Mouse (Mus musculus): ENCODE measurements around the gene Mvp. TPM values are rescaled to one million over a fixed set of nuclear protein-coding genes. Genes with fewer than 3 reads are reported as not detected.
A peak's percentile ranks its signal among the peaks of the same experiment; 100 is the strongest.

Gene Mvp
- polyA plus RNA-seq, 1 experiment from 2014 or later: 29.1 TPM

DNA sequence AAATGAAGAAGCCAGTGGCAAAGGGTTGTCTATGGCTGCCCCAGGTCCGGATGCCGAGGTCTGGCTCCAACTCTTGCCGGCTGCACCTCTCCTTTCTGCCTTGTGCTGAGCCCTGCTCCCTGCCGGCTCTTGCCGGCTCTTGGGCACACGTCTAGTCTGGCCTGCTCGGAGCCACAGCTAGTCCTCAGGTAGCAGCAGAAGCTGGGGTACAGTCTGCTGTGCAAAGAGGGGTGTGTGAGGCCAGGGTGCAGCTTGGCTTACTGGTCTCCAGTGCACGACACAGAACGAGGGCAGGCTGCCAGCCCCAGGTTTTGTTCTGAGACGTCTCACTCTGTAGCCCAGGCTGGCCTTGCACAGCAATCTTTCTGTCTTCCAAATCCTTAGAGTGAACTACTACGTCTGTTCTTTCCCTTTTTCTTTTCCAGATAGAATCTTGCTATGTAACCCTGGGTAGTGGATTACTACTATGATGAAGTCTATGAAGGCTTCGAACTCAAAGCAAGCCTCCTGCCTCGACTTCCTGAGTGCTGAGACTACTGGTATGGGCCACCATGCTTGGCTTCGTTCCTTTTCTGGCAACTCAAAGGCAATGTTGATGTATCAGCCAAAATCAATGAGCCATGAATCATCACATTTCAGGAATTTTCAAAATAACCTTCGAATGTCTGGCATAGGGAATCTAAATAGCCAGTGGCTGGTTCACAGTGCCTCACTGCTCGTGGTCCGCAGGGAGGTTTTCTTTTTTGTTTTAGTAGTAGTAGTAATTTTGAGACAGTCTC lies 4.9 kb downstream of the Mvp start:
- Histone ChIP-seq H3K9me3 (no peaks in the 10 kb centered on the region), H3K4me3 (replicated peaks) (no peak overlapping the region), H3K4me2 (peak overlapping the region; percentile 9; the same call in 1 of the 2 replicates), H3K9ac (no peak overlapping the region), H3K4me1 (peaks cover 20% of the 10 kb centered on the region), H3K27ac (peak overlapping the region; percentile 95), H3K27me3 (replicated peaks) (no peaks in the 10 kb centered on the region), H3K36me3 (peaks cover 8% of the 10 kb centered on the region)
- 80% methylated on average over 17 of the region's 17 CpGs for WGBS
- no peak for ATAC-seq (ENCODE audit: insufficient read depth, low FRiP score, low read depth)

DNA sequence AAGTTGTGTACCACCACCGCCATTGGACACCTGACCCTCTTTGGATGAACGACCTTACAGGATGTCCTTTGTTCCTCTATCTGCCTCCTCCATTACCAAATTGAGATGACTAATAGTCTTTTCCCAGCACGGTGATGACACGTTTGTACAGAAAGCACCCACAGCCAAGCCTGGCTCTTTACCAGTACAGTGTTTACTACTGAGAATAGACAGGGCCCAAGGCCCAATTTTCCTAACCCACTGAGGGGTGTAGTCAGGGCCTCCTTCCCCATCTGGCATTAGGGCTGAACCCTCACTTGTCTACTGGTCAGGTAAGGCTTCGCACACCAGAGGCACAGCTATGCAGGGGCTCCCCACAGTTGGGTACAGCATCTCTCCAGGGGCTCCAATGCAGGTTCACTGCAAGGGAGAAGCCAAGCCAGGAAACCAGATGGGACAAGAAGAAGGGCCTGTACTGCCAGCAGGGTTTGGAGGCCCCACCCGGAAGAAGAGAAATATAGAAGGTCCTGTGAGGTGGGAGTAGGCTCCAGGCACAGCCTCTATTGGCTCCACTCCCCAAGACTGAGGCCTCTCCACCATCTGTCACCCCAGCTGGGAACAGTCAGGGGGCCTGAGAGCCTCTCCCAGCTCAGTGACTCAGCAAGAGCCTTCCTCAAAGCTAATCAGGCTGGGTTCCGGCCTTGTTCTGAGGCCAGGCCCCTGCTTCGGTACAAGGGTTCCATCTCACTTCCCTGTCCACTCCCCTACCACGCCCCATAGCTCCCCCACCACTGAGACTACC lies 6.0 kb downstream of the Mvp start:
- ATAC-seq (ENCODE audit: insufficient read depth, low FRiP score, low read depth): peak; percentile 92
- H3K4me3 ChIP-seq (replicated peaks): no peak overlapping the region
- H3K4me2 ChIP-seq: peak overlapping the region; percentile 37
- H3K27me3 ChIP-seq (replicated peaks): no peaks in the 10 kb centered on the region
- no peaks in the 10 kb centered on the region for H3K9me3 ChIP-seq
- no peak overlapping the region for H3K9ac ChIP-seq
- 37% methylated on average over 9 of the region's 9 CpGs for WGBS
- peak overlapping the region; percentile 95 for H3K27ac ChIP-seq
- H3K4me1 ChIP-seq: peaks cover 15% of the 10 kb centered on the region
- H3K36me3 ChIP-seq: peaks cover 8% of the 10 kb centered on the region

DNA sequence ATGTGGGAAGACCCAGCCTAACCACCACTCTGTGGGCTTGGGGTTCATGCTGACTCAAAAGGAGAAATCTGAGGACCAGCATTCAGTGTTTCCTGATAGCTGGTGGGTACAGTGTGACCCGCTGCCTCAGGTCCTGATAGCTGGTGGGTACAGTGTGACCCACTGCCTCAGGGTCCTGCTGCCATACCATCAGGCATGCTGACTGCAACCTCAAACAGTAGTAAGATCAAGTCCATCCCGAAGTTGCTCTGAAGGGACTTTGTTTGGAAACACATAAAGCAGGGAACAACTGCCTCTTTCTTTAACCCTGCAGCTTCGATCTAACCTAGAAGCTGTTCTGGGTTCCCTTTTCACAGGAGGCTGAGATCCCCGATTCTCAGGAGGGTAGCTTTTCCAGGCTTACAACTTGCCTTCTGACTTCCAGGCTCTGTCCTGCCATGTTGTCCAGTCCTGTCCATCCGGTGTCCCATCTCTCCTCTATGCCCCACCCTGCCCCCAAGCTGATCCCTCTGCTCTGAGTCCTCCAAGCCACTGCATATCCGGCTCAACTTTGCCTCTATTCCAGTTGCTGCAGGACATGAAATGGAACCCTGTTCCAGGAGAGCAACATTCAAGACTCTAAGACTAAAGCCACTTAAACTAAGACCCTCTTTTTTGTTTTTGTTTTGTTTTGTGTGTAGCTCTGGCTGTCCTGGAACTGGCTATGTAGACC lies 7.0 kb downstream of the Mvp start:
- H3K9ac ChIP-seq: no peak overlapping the region
- no peak overlapping the region for H3K4me3 ChIP-seq (replicated peaks)
- ATAC-seq (ENCODE audit: insufficient read depth, low FRiP score, low read depth): no peak
- no peaks in the 10 kb centered on the region for H3K27me3 ChIP-seq (replicated peaks)
- H3K4me2 ChIP-seq: no peak overlapping the region
- no peaks in the 10 kb centered on the region for H3K9me3 ChIP-seq
- H3K4me1 ChIP-seq: peaks cover 15% of the 10 kb centered on the region
- 86% methylated on average over 6 of the region's 6 CpGs for WGBS
- no peaks in the 10 kb centered on the region for H3K36me3 ChIP-seq
- H3K27ac ChIP-seq: peak overlapping the region; percentile 95; the same call in 1 of the 2 replicates

- Histone ChIP-seq H3K36me3 (no peaks in the 10 kb centered on the region), H3K4me3 (replicated peaks) (no peak overlapping the region), H3K9me3 (no peaks in the 10 kb centered on the region), H3K4me1 (peaks cover 12% of the 10 kb centered on the region), H3K4me2 (no peak overlapping the region), H3K27me3 (replicated peaks) (no peaks in the 10 kb centered on the region), H3K9ac (no peak overlapping the region), H3K27ac (no peak overlapping the region)
- ATAC-seq (ENCODE audit: insufficient read depth, low FRiP score, low read depth): no peak
- 79% methylated on average over 4 of the region's 4 CpGs for WGBS
Observed at GRCm38 (mm10) chr7:127004122-127004875, 10.1 kb downstream of the Mvp start.

GRCm38 (mm10) chr7:127003620-127004019 lies 10.8 kb downstream of the Mvp start:
- H3K4me1 ChIP-seq: peaks cover 5% of the 10 kb centered on the region
- WGBS: 83% methylated on average over 5 of the region's 5 CpGs
- H3K9ac ChIP-seq: no peak overlapping the region
- H3K27me3 ChIP-seq (replicated peaks): no peaks in the 10 kb centered on the region
- H3K9me3 ChIP-seq: no peaks in the 10 kb centered on the region
- no peaks in the 10 kb centered on the region for H3K36me3 ChIP-seq
- H3K27ac ChIP-seq: no peak overlapping the region
- no peak overlapping the region for H3K4me2 ChIP-seq
- ATAC-seq (ENCODE audit: insufficient read depth, low FRiP score, low read depth): no peak
- no peak overlapping the region for H3K4me3 ChIP-seq (replicated peaks)

DNA sequence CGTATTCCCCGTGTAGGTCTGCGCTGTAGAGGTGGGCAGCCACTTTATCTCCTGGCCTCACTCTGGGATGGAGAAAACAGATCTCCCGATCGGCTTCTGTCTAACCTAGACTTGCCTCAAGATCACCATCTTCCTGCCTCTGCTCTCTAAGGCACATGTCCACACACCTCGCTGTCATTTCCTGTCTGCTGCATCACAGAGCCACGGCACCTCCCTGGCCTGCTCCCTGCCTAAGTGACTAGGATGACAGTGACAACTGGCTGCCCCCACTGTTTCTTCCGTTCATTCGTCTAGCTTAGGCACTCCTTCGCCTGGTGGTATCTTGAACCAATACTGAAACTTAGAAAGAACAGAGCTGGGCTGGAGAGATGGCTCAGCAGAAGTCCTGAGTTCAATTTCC lies 14.9 kb downstream of the Mvp start:
- Histone ChIP-seq H3K4me1 (no peaks in the 10 kb centered on the region), H3K27me3 (replicated peaks) (no peaks in the 10 kb centered on the region), H3K4me2 (no peak overlapping the region), H3K27ac (no peak overlapping the region), H3K36me3 (0 out of 2 replicates have a peak, but pooled peaks cover 5% of the 10 kb centered on the region), H3K4me3 (replicated peaks) (no peak overlapping the region), H3K9ac (no peak overlapping the region), H3K9me3 (no peaks in the 10 kb centered on the region)
- ATAC-seq (ENCODE audit: insufficient read depth, low FRiP score, low read depth): no peak
- WGBS: 70% methylated on average over 10 of the region's 10 CpGs

- Histone ChIP-seq H3K9ac (no peak overlapping the region), H3K9me3 (no peaks in the 10 kb centered on the region), H3K4me2 (no peak overlapping the region), H3K4me1 (no peaks in the 10 kb centered on the region), H3K4me3 (replicated peaks) (no peak overlapping the region), H3K36me3 (0 out of 2 replicates have a peak, but pooled peaks cover 5% of the 10 kb centered on the region), H3K27me3 (replicated peaks) (no peaks in the 10 kb centered on the region), H3K27ac (no peak overlapping the region)
- no peak for ATAC-seq (ENCODE audit: insufficient read depth, low FRiP score, low read depth)
- 79% methylated on average over 4 of the region's 4 CpGs for WGBS
Observed at GRCm38 (mm10) chr7:126996449-126996848, 18.0 kb downstream of the Mvp start.

- ATAC-seq (ENCODE audit: insufficient read depth, low FRiP score, low read depth): no peak
- no peaks in the 10 kb centered on the region for H3K4me1 ChIP-seq
- no peaks in the 10 kb centered on the region for H3K27me3 ChIP-seq (replicated peaks)
- WGBS: 70% methylated on average over 8 of the region's 8 CpGs
- no peak overlapping the region for H3K27ac ChIP-seq
- H3K4me2 ChIP-seq: no peak overlapping the region
- H3K9ac ChIP-seq: no peak overlapping the region
- no peaks in the 10 kb centered on the region for H3K9me3 ChIP-seq
- no peak overlapping the region for H3K4me3 ChIP-seq (replicated peaks)
- H3K36me3 ChIP-seq: no peaks in the 10 kb centered on the region
Observed at GRCm38 (mm10) chr7:126988816-126989215, 25.6 kb downstream of the Mvp start.

DNA sequence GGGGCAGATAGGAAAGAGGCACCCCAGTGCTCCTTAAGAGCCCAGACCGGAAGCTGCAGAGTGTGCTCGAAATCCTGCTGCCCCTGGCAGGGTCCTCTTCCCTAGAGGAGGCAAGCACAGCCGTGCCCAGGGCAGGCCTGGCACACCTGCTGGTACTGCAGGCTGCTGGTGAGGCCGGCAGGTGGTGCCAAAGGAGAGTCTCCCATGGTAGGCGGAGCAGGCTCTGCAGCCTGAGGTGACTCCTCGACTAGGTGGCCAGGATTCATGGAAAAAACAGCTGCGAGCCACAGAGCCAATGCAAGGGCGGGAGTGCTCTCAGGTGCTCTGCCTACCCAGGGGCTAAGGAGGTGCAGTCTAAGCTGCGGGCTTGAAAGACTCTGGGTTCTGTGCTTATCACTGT lies 28.1 kb downstream of the Mvp start:
- no peak overlapping the region for H3K9ac ChIP-seq
- H3K9me3 ChIP-seq: no peaks in the 10 kb centered on the region

DNA sequence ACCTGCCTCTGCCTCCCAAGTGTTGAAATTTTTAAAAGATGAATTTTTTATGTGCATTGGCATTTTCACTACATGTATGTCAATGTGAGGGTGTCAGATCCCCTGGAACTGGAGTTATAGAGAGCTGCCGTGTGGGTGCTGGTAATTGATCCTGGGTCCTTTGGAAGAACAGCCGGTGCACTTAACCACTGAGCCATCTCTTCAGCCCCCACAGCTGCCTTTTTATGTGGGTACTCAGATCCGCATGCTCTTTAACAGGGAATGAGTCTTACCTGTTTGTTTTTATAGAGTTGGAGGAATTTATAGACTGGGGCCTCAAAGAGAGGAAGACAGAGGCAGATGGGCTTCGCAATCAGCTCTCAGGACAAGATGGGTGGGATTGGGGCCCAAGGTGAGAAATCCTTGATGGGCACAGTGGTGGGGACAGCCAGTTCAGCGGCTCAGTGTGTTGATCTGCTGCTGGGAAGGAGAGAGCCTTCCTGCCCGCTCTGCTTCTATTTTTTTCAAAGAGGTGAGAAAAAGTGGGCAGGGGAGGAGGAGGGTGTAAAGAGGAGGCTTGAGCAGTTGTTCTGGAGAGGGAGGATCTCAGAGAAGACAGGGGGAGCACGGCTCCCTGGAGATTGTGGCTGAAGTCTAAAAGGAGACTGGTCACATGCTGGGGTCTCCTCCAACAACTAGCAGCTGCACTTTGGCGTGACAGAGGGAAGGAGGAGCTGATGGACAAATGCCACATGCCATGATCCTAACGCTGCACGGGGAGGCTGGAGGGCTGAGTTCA lies 29.6 kb downstream of the Mvp start:
- H3K4me1 ChIP-seq: no peaks in the 10 kb centered on the region
- no peak overlapping the region for H3K27ac ChIP-seq
- no peak for ATAC-seq (ENCODE audit: insufficient read depth, low FRiP score, low read depth)
- no peak overlapping the region for H3K4me2 ChIP-seq
- H3K9ac ChIP-seq: no peak overlapping the region
- H3K36me3 ChIP-seq: peaks cover 3% of the 10 kb centered on the region; the same call in 1 of the 2 replicates
- H3K4me3 ChIP-seq (replicated peaks): no peak overlapping the region
- no peaks in the 10 kb centered on the region for H3K9me3 ChIP-seq
- WGBS: 44% methylated on average over 10 of the region's 10 CpGs
- no peaks in the 10 kb centered on the region for H3K27me3 ChIP-seq (replicated peaks)

More for the DNA sequence above, 28.1 kb downstream of the Mvp start:
- no peaks in the 10 kb centered on the region for H3K27me3 ChIP-seq (replicated peaks)
- ATAC-seq (ENCODE audit: insufficient read depth, low FRiP score, low read depth): 0 out of 2 replicates have a peak, but pooled peaks have one; percentile 54
- no peaks in the 10 kb centered on the region for H3K36me3 ChIP-seq
- 40% methylated on average over 9 of the region's 9 CpGs for WGBS
- no peak overlapping the region for H3K4me2 ChIP-seq
- H3K4me1 ChIP-seq: no peaks in the 10 kb centered on the region
- no peak overlapping the region for H3K27ac ChIP-seq
- no peak overlapping the region for H3K4me3 ChIP-seq (replicated peaks)

DNA sequence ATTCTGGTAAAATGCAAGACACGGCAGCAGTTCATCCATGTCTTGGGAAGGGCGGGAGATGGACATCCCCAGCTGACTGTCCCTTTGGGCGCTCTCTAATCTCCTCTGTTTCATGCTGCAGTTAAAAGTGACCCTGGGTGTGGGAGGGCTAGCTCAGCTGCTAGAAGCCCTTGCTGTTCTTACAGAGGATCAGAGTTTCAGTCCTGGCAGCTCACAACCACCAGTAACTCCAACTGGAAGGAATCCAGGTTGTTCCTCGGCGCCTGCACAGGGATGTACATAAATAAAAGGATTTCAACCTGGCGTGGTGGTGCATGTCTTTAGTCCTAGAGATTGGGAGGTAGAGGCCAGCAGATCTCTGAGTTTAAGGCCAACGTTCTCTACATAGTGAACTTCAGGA lies 31.3 kb downstream of the Mvp start:
- Histone ChIP-seq H3K36me3 (peaks cover 18% of the 10 kb centered on the region), H3K9me3 (no peaks in the 10 kb centered on the region), H3K4me3 (replicated peaks) (no peak overlapping the region), H3K27me3 (replicated peaks) (no peaks in the 10 kb centered on the region), H3K9ac (no peak overlapping the region), H3K4me2 (no peak overlapping the region), H3K4me1 (peaks cover 4% of the 10 kb centered on the region; the same call in 1 of the 2 replicates), H3K27ac (no peak overlapping the region)
- ATAC-seq (ENCODE audit: insufficient read depth, low FRiP score, low read depth): no peak
- WGBS: 67% methylated on average over 7 of the region's 7 CpGs
